Mouse (Mus musculus): Measurements from ENCODE around the gene Epha7. TPM values are rescaled to one million over a fixed set of nuclear protein-coding genes. Genes with fewer than 3 reads are reported as not detected.

Epha7 gene
- total and polyA plus RNA-seq, 2 experiments from 2014 or later: 8.7 to 11.2 TPM

GRCm38 (mm10) chr4:28901496-28901895 lies 88.6 kb downstream of the Epha7 start:
- Histone ChIP-seq H3K27ac (ENCODE audit: low read depth) (no peak overlapping the region), H3K36me3 (replicated peaks; ENCODE audit: control insufficient read depth, insufficient read depth, low read length) (no peaks in the 10 kb centered on the region), H3K27me3 (ENCODE audit: control insufficient read depth, insufficient read depth, low read length) (no peaks in the 10 kb centered on the region), H3K9ac (replicated peaks; ENCODE audit: low read depth, low read length) (no peak overlapping the region), H3K4me1 (ENCODE audit: control insufficient read depth, insufficient read depth) (no peaks in the 10 kb centered on the region), H3K4me3 (ENCODE audit: low read depth, low read length) (no peak overlapping the region), H3K9me3 (replicated peaks; ENCODE audit: control insufficient read depth, low read length) (no peaks in the 10 kb centered on the region), H3K4me2 (ENCODE audit: low read depth, low read length) (no peak overlapping the region)
- no peak for DNase-seq (ENCODE audit: low spot score)
- 96% methylated on average over 5 of the region's 5 CpGs for WGBS
- ATAC-seq (ENCODE audit: insufficient read depth, low read depth): no peak
- TF ChIP-seq EP300 (IDR thresholded peaks at IDR 0.05; ENCODE audit: low read depth): no peak
- TF ChIP-seq CTCF (IDR thresholded peaks at IDR 0.05; ENCODE audit: low read depth): no peak

- ATAC-seq (ENCODE audit: insufficient read depth, low read depth) (no peak), DNase-seq (ENCODE audit: low spot score) (no peak)
- H3K27me3 ChIP-seq (ENCODE audit: control insufficient read depth, insufficient read depth, low read length): no peaks in the 10 kb centered on the region
- WGBS: 90% methylated on average over 4 of the region's 4 CpGs
- H3K36me3 ChIP-seq (replicated peaks; ENCODE audit: control insufficient read depth, insufficient read depth, low read length): no peaks in the 10 kb centered on the region
- H3K9ac ChIP-seq (replicated peaks; ENCODE audit: low read depth, low read length): no peak overlapping the region
- no peak overlapping the region for H3K4me2 ChIP-seq (ENCODE audit: low read depth, low read length)
- H3K4me3 ChIP-seq (ENCODE audit: low read depth, low read length): no peak overlapping the region
- TF ChIP-seq CTCF (IDR thresholded peaks at IDR 0.05; ENCODE audit: low read depth): no peak
- no peak for TF ChIP-seq EP300 (IDR thresholded peaks at IDR 0.05; ENCODE audit: low read depth)
- H3K27ac ChIP-seq (ENCODE audit: low read depth): no peak overlapping the region
- H3K4me1 ChIP-seq (ENCODE audit: control insufficient read depth, insufficient read depth): no peaks in the 10 kb centered on the region
- H3K9me3 ChIP-seq (replicated peaks; ENCODE audit: control insufficient read depth, low read length): no peaks in the 10 kb centered on the region
Measured at GRCm38 (mm10) chr4:28902004-28902704, 89.2 kb downstream of the Epha7 start.

GRCm38 (mm10) chr4:28906985-28907384 lies 94.1 kb downstream of the Epha7 start:
- Histone ChIP-seq H3K27ac (ENCODE audit: low read depth) (no peak overlapping the region), H3K36me3 (replicated peaks; ENCODE audit: control insufficient read depth, insufficient read depth, low read length) (no peaks in the 10 kb centered on the region), H3K4me3 (ENCODE audit: low read depth, low read length) (no peak overlapping the region), H3K4me2 (ENCODE audit: low read depth, low read length) (no peak overlapping the region), H3K9ac (replicated peaks; ENCODE audit: low read depth, low read length) (no peak overlapping the region), H3K27me3 (ENCODE audit: control insufficient read depth, insufficient read depth, low read length) (no peaks in the 10 kb centered on the region), H3K4me1 (ENCODE audit: control insufficient read depth, insufficient read depth) (no peaks in the 10 kb centered on the region), H3K9me3 (replicated peaks; ENCODE audit: control insufficient read depth, low read length) (no peaks in the 10 kb centered on the region)
- no peak for ATAC-seq (ENCODE audit: insufficient read depth, low read depth)
- no peak for DNase-seq (ENCODE audit: low spot score)
- TF ChIP-seq CTCF (IDR thresholded peaks at IDR 0.05; ENCODE audit: low read depth) (no peak), EP300 (IDR thresholded peaks at IDR 0.05; ENCODE audit: low read depth) (no peak)
- WGBS: 87% methylated on average over 2 of the region's 2 CpGs

- ATAC-seq (ENCODE audit: insufficient read depth, low read depth) (no peak), DNase-seq (ENCODE audit: low spot score) (no peak)
- Histone ChIP-seq H3K27ac (ENCODE audit: low read depth) (no peak overlapping the region), H3K36me3 (replicated peaks; ENCODE audit: control insufficient read depth, insufficient read depth, low read length) (no peaks in the 10 kb centered on the region), H3K4me1 (ENCODE audit: control insufficient read depth, insufficient read depth) (no peaks in the 10 kb centered on the region), H3K9ac (replicated peaks; ENCODE audit: low read depth, low read length) (no peak overlapping the region), H3K9me3 (replicated peaks; ENCODE audit: control insufficient read depth, low read length) (no peaks in the 10 kb centered on the region), H3K4me3 (ENCODE audit: low read depth, low read length) (no peak overlapping the region), H3K4me2 (ENCODE audit: low read depth, low read length) (no peak overlapping the region), H3K27me3 (ENCODE audit: control insufficient read depth, insufficient read depth, low read length) (no peaks in the 10 kb centered on the region)
- 63% methylated on average over 4 of the region's 4 CpGs for WGBS
- no peak for TF ChIP-seq EP300 (IDR thresholded peaks at IDR 0.05; ENCODE audit: low read depth)
- no peak for TF ChIP-seq CTCF (IDR thresholded peaks at IDR 0.05; ENCODE audit: low read depth)
Measured at GRCm38 (mm10) chr4:28910127-28910526, 97.2 kb downstream of the Epha7 start.

GRCm38 (mm10) chr4:28912028-28912427 lies 99.1 kb downstream of the Epha7 start:
- no peaks in the 10 kb centered on the region for H3K27me3 ChIP-seq (ENCODE audit: control insufficient read depth, insufficient read depth, low read length)
- H3K9ac ChIP-seq (replicated peaks; ENCODE audit: low read depth, low read length): no peak overlapping the region
- TF ChIP-seq EP300 (IDR thresholded peaks at IDR 0.05; ENCODE audit: low read depth) (no peak), CTCF (IDR thresholded peaks at IDR 0.05; ENCODE audit: low read depth) (no peak)
- no peak for ATAC-seq (ENCODE audit: insufficient read depth, low read depth)
- H3K9me3 ChIP-seq (replicated peaks; ENCODE audit: control insufficient read depth, low read length): no peaks in the 10 kb centered on the region
- H3K4me1 ChIP-seq (ENCODE audit: control insufficient read depth, insufficient read depth): no peaks in the 10 kb centered on the region
- no peak for DNase-seq (ENCODE audit: low spot score)
- H3K4me2 ChIP-seq (ENCODE audit: low read depth, low read length): no peak overlapping the region
- H3K4me3 ChIP-seq (ENCODE audit: low read depth, low read length): no peak overlapping the region
- H3K36me3 ChIP-seq (replicated peaks; ENCODE audit: control insufficient read depth, insufficient read depth, low read length): no peaks in the 10 kb centered on the region
- no peak overlapping the region for H3K27ac ChIP-seq (ENCODE audit: low read depth)
- WGBS: 72% methylated on average over 2 of the region's 2 CpGs

GRCm38 (mm10) chr4:28913613-28914012 lies 100.7 kb downstream of the Epha7 start:
- Histone ChIP-seq H3K4me2 (ENCODE audit: low read depth, low read length) (no peak overlapping the region), H3K9me3 (replicated peaks; ENCODE audit: control insufficient read depth, low read length) (no peaks in the 10 kb centered on the region), H3K27ac (ENCODE audit: low read depth) (no peak overlapping the region), H3K36me3 (replicated peaks; ENCODE audit: control insufficient read depth, insufficient read depth, low read length) (no peaks in the 10 kb centered on the region), H3K4me1 (ENCODE audit: control insufficient read depth, insufficient read depth) (no peaks in the 10 kb centered on the region), H3K27me3 (ENCODE audit: control insufficient read depth, insufficient read depth, low read length) (no peaks in the 10 kb centered on the region), H3K9ac (replicated peaks; ENCODE audit: low read depth, low read length) (no peak overlapping the region), H3K4me3 (ENCODE audit: low read depth, low read length) (no peak overlapping the region)
- DNase-seq (ENCODE audit: low spot score) (no peak), ATAC-seq (ENCODE audit: insufficient read depth, low read depth) (no peak)
- WGBS: 76% methylated on average over 2 of the region's 2 CpGs
- no peak for TF ChIP-seq EP300 (IDR thresholded peaks at IDR 0.05; ENCODE audit: low read depth)
- TF ChIP-seq CTCF (IDR thresholded peaks at IDR 0.05; ENCODE audit: low read depth): no peak

Measured in heart, postnatal 0 days (tissue).